Mouse (Mus musculus) neural tube, embryonic 15.5 days (tissue): ENCODE measurements at regions not wholly inside any gene's neighbourhood (a gene's known extent, or its start where the extent isn't known, plus 50 kb on each side); places are given as distances from the start of the nearest gene placed in this dataset.

Experiments used
- ATAC-seq: fragments of 200-750 bp; cut with Nextera tagmentation; 2 replicates; pipeline ENCODE4 v1.8.0; 2017; ENCODE audit warnings: mild to moderate bottlenecking, moderate TSS enrichment, moderate library complexity; ENCODE audit not compliant: low FRiP score
- H3K27ac ChIP-seq: fragments of 300-500 bp; sonication (generic); replicated peaks from 2 replicates; pipeline ENCODE4 v1.5.1; 2015; ENCODE audit warnings: mild to moderate bottlenecking, inconsistent platforms
- H3K27me3 ChIP-seq: fragments of 300-500 bp; sonication (generic); replicated peaks from 2 replicates; pipeline ENCODE4 v1.6.1; 2015; ENCODE audit warnings: inconsistent platforms
- H3K36me3 ChIP-seq: fragments of 300-500 bp; sonication (generic); 2 replicates; pipeline ENCODE4 v1.6.1; 2015; ENCODE audit warnings: inconsistent platforms
- H3K4me1 ChIP-seq: fragments of 300-500 bp; sonication (generic); 2 replicates; pipeline ENCODE4 v1.6.1; 2015; ENCODE audit warnings: inconsistent platforms
- H3K4me2 ChIP-seq: fragments of 300-500 bp; sonication (generic); 2 replicates; pipeline ENCODE4 v1.6.1; 2015; ENCODE audit warnings: inconsistent platforms, mild to moderate bottlenecking, moderate library complexity
- H3K4me3 ChIP-seq: fragments of 300-500 bp; sonication (generic); replicated peaks from 2 replicates; pipeline ENCODE4 v1.5.1; 2015; ENCODE audit warnings: mild to moderate bottlenecking, inconsistent platforms
- H3K9ac ChIP-seq: fragments of 300-500 bp; sonication (generic); replicated peaks from 2 replicates; pipeline ENCODE4 v1.6.1; 2015; ENCODE audit warnings: mild to moderate bottlenecking, inconsistent platforms
- H3K9me3 ChIP-seq: fragments of 300-500 bp; sonication (generic); replicated peaks from 2 replicates; pipeline ENCODE4 v1.6.1; 2016; ENCODE audit warnings: inconsistent platforms
- WGBS: fragments of 180-500 bp; shearing (Covaris S2); methylation state at CpG from one replicate; pipeline ENCODE4 v1.1.7; 2015; ENCODE audit warnings: mixed read lengths; 5-methylcytosine and 5-hydroxymethylcytosine counted together

GRCm38 (mm10) chr10:99893999-99894398 is 121.4 kb upstream of the Kitl start:
- Histone ChIP-seq H3K4me1 (no peaks in the 10 kb centered on the region), H3K27me3 (no peaks in the 10 kb centered on the region), H3K27ac (no peak overlapping the region), H3K9ac (no peak overlapping the region), H3K9me3 (no peaks in the 10 kb centered on the region), H3K4me2 (no peak overlapping the region), H3K36me3 (no peaks in the 10 kb centered on the region), H3K4me3 (no peak overlapping the region)
- ATAC-seq, result no peak
- 18% methylated on average over 3 of the region's 3 CpGs for WGBS

GRCm38 (mm10) chr10:99891899-99892298 is 123.5 kb upstream of the Kitl start:
- H3K36me3 ChIP-seq, result no peaks in the 10 kb centered on the region
- H3K4me2 ChIP-seq, result no peak overlapping the region
- no peak overlapping the region for H3K4me3 ChIP-seq
- H3K9me3 ChIP-seq, result no peaks in the 10 kb centered on the region
- H3K27ac ChIP-seq, result no peak overlapping the region
- H3K9ac ChIP-seq, result no peak overlapping the region
- ATAC-seq, result no peak
- H3K27me3 ChIP-seq, result no peaks in the 10 kb centered on the region
- 81% methylated on average over 3 of the region's 3 CpGs for WGBS
- no peaks in the 10 kb centered on the region for H3K4me1 ChIP-seq

DNA sequence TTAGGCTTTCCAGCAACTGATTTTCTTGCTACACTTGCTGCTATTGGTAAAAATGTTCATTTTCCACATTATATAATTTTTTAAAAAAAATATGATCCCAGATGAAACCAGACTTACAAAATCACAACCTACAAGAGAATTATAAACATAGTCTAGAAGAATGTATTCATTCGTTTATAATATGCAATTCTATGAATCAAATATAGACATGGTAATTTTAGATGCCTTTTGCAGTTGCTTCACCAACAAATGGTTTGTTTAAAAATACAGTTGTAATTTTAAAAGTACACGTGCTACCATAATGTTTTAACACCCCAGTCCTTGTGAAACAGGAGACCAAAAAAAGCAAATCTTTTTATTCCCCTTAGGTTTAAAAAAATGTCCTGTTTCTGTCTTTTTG is 122.4 kb upstream of the Csl start:
- H3K4me3 ChIP-seq, result no peak overlapping the region
- no peaks in the 10 kb centered on the region for H3K4me1 ChIP-seq
- H3K9ac ChIP-seq, result no peak overlapping the region
- WGBS, result 84% methylated on average over 2 of the region's 2 CpGs
- no peaks in the 10 kb centered on the region for H3K27me3 ChIP-seq
- no peak for ATAC-seq
- H3K9me3 ChIP-seq, result no peaks in the 10 kb centered on the region
- H3K36me3 ChIP-seq, result no peaks in the 10 kb centered on the region
- no peak overlapping the region for H3K4me2 ChIP-seq
- no peak overlapping the region for H3K27ac ChIP-seq

DNA sequence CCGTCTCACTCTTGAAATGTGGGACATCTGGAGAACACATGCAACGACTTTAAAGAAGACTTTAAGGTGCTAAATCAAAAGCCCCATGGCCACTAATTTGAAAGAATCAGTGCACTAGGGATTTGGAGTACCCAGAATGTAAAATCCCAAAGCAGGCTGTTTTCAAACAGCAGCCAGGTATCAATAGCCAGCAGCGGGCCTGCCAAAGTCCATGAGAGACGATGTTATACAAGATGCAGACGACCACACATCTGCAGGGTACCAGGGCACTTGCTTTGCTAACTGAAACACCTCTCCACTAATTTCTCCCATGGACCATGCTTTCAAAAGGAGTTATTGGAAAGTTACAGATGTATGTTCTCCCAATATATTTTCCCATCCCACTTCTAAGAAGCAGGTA is 119.9 kb upstream of the Csl start:
- Histone ChIP-seq H3K9me3 (no peaks in the 10 kb centered on the region), H3K36me3 (no peaks in the 10 kb centered on the region), H3K9ac (no peak overlapping the region), H3K27me3 (no peaks in the 10 kb centered on the region), H3K4me3 (no peak overlapping the region), H3K4me2 (no peak overlapping the region), H3K4me1 (no peaks in the 10 kb centered on the region), H3K27ac (no peak overlapping the region)
- 85% methylated on average over 5 of the region's 5 CpGs for WGBS
- no peak for ATAC-seq

GRCm38 (mm10) chr10:99864711-99865110 is 105.3 kb upstream of the Csl start:
- Histone ChIP-seq H3K4me3 (no peak overlapping the region), H3K27ac (no peak overlapping the region)

GRCm38 (mm10) chr10:99860322-99861089 is 101.0 kb upstream of the Csl start:
- ATAC-seq, result no peak
- H3K9me3 ChIP-seq, result no peaks in the 10 kb centered on the region
- 50% methylated on average over 10 of the region's 10 CpGs for WGBS

More at GRCm38 (mm10) chr10:99864711-99865110, 105.3 kb upstream of the Csl start:
- no peaks in the 10 kb centered on the region for H3K4me1 ChIP-seq
- ATAC-seq, result no peak
- H3K27me3 ChIP-seq, result no peaks in the 10 kb centered on the region
- no peak overlapping the region for H3K9ac ChIP-seq
- 73% methylated on average over 1 of the region's 1 CpGs for WGBS
- no peak overlapping the region for H3K4me2 ChIP-seq
- no peaks in the 10 kb centered on the region for H3K9me3 ChIP-seq
- H3K36me3 ChIP-seq, result no peaks in the 10 kb centered on the region

DNA sequence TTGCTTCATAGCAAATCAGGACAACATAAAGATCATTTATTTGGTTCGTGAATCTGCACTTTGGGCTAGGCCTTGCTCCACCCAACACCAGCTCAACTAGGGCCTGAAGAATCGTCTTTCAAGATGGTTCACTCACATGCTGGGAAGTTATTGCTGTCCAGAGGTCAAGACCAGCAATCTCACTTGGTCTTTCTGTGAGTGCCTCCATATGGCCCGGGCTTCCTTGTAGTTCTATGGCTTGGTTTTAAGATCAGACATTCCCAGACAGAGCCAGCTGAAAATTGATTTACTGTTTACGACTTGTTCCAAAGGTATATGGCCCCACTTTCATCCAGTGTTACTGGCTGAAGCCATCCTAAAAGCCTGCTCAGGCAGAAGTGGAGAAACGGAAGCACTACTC is 84.7 kb upstream of the Csl start:
- no peak overlapping the region for H3K4me3 ChIP-seq
- no peaks in the 10 kb centered on the region for H3K4me1 ChIP-seq
- H3K4me2 ChIP-seq, result no peak overlapping the region
- H3K9me3 ChIP-seq, result no peaks in the 10 kb centered on the region
- no peaks in the 10 kb centered on the region for H3K36me3 ChIP-seq
- no peaks in the 10 kb centered on the region for H3K27me3 ChIP-seq
- H3K9ac ChIP-seq, result no peak overlapping the region
- ATAC-seq, result no peak
- no peak overlapping the region for H3K27ac ChIP-seq
- 56% methylated on average over 5 of the region's 5 CpGs for WGBS

More at GRCm38 (mm10) chr10:99860322-99861089, 101.0 kb upstream of the Csl start:
- Histone ChIP-seq H3K27me3 (no peaks in the 10 kb centered on the region), H3K9ac (no peak overlapping the region), H3K27ac (no peak overlapping the region), H3K4me3 (no peak overlapping the region), H3K36me3 (no peaks in the 10 kb centered on the region), H3K4me2 (no peak overlapping the region), H3K4me1 (no peaks in the 10 kb centered on the region)

DNA sequence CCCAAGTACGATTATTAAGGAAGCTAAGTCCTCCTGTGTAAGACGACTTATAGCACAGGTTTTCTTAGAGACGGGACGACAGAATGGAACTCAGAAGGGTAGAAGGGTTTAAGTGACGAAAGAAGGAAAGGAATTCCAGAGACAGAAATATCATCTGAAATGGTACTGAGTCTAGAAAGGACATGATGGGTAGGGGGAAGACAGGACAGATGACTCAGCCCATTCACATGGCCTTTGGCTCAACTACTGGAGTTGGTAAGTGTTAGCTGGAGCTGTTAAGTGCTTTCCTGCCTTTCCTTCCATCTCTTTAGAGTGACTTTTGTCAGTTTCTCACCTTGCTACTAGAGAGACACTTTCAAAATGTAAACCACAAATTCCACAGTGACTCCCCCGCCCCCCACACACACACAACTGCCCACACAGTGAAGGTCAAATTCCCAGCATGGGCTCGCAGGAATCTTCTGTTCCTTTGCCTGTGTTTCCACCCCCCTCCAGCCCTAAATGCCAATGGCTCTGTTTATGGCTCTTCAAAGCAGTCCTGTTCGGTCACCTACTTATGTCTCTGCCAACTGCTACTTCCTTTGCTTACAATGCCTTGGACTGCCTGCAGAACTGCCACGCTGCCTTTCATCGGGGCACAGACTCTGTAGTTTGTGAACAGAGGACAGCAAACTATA is 81.8 kb upstream of the Csl start:
- Histone ChIP-seq H3K27me3 (no peaks in the 10 kb centered on the region), H3K36me3 (no peaks in the 10 kb centered on the region), H3K4me2 (no peak overlapping the region), H3K9me3 (no peaks in the 10 kb centered on the region), H3K4me1 (no peaks in the 10 kb centered on the region), H3K4me3 (no peak overlapping the region), H3K9ac (no peak overlapping the region), H3K27ac (no peak overlapping the region)
- no peak for ATAC-seq
- WGBS, result 55% methylated on average over 10 of the region's 10 CpGs

DNA sequence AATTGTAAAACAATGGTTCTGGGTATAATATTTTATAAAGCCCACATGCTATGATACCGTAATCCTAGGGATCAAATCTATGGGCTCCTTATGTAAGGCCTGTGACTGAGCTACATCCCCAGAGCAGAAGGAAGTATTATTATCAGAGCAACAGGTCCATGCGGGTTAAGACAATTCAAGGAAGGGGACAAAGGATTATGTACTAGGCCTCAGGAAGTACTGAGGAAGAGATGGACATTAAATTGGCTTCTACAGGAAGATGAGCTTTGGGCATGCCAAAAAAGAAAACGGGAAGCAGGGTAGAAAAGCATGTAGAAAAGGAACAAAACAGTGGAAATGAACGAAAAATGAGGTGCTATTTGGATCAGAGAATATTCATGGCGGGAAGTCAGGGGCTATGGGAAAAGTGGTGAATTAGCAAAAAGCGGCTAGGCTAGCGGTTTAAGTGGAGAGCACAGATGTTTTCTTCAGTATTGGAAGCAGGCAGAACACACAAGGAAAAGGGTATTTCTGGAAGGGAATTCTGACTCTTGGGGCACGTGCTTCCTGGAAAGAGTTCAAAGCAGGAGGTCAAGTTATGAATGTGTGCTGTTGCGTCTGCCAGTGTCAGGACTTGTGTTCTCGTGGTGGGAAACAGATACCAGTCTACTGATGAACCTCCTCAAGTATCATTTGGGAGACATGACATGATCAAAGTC is 80.9 kb upstream of the Csl start:
- no peak overlapping the region for H3K27ac ChIP-seq
- no peaks in the 10 kb centered on the region for H3K36me3 ChIP-seq
- H3K9me3 ChIP-seq, result no peaks in the 10 kb centered on the region
- no peaks in the 10 kb centered on the region for H3K27me3 ChIP-seq
- H3K4me2 ChIP-seq, result no peak overlapping the region
- no peak overlapping the region for H3K9ac ChIP-seq
- no peak for ATAC-seq
- no peaks in the 10 kb centered on the region for H3K4me1 ChIP-seq
- H3K4me3 ChIP-seq, result no peak overlapping the region
- 85% methylated on average over 10 of the region's 10 CpGs for WGBS

GRCm38 (mm10) chr10:99836835-99837412 is 77.5 kb upstream of the Csl start:
- Histone ChIP-seq H3K4me3 (no peak overlapping the region), H3K27ac (no peak overlapping the region), H3K36me3 (no peaks in the 10 kb centered on the region), H3K9me3 (no peaks in the 10 kb centered on the region), H3K4me1 (no peaks in the 10 kb centered on the region), H3K9ac (no peak overlapping the region), H3K4me2 (no peak overlapping the region), H3K27me3 (no peaks in the 10 kb centered on the region)
- ATAC-seq, result no peak
- WGBS, result 76% methylated on average over 5 of the region's 5 CpGs

DNA sequence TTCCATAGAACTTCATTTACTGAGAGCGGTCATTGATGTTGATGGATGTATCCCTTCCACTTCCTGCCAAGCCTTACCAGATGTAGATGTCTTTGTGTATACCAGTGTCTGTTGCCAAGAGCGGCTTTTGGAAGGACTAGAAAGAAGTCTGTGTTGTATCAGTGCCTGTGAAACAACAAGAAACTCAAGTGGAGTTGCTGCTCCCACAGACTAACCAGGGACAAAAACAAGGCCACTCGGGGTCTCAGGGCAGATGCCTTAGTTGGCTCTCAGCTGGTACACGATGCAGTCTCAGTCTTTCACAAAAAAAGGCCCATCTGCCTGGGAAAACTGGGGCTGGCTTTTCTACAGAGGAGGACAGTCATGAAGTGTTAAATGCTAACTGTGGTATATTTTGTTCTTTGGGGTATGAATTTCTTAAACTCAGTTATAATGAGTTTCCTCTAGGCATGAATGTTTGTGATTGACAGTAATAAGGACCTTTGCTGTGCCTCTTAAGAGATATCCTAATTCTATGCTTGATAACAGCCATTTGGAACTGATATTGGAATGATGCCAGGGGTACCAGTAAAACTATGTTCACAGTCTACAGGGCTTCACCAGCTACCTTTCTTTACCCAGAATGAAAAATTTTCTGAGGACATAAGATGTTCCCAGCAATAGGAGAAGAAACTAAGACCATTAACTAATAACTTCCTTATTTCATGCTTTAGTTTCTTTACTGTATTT is 75.6 kb upstream of the Csl start:
- ATAC-seq, result no peak
- 64% methylated on average over 4 of the region's 4 CpGs for WGBS
- Histone ChIP-seq H3K4me1 (no peaks in the 10 kb centered on the region), H3K36me3 (no peaks in the 10 kb centered on the region), H3K9ac (no peak overlapping the region), H3K27ac (no peak overlapping the region), H3K4me2 (no peak overlapping the region), H3K9me3 (no peaks in the 10 kb centered on the region), H3K4me3 (no peak overlapping the region), H3K27me3 (no peaks in the 10 kb centered on the region)
